Mouse (Mus musculus): Measurements from ENCODE around the gene Tnfrsf23.

GRCm38 (mm10) chr7:143696140-143696539, 10.5 kb upstream of the Tnfrsf23 start:
- TF ChIP-seq CTCF (IDR thresholded peaks at IDR 0.05; ENCODE audit: borderline replicate concordance, control insufficient read depth, extremely low read depth, insufficient read depth, low read length, poor library complexity), result no peak
- TF ChIP-seq POLR2A (IDR thresholded peaks at IDR 0.05; ENCODE audit: control insufficient read depth, extremely low read depth, insufficient read depth, low read length, poor library complexity), result no peak

Data from thymus, adult 2 months (tissue).